Mouse (Mus musculus) liver, embryonic 14.5 days (tissue): ENCODE measurements around the gene Reln. TPM values are rescaled to one million over a fixed set of nuclear protein-coding genes. Genes with fewer than 3 reads are reported as not detected.

Experiments used
- ATAC-seq: fragments of 200-750 bp; cut with Nextera tagmentation; 2 replicates; pipeline ENCODE4 v1.8.0; 2017; ENCODE audit warnings: moderate number of reproducible peaks, mild to moderate bottlenecking, moderate library complexity; ENCODE audit not compliant: insufficient read depth
- DNase-seq, 3 experiments: peaks; one replicate each; pipeline ENCODE4 v3.0.0-alpha.2; 2012 to 2013; ENCODE audit warnings: low read depth in 3 of 3, low spot score in 3 of 3
- H3K27ac ChIP-seq: fragments of 300-500 bp; sonication (generic); 2 replicates; pipeline ENCODE4 v1.5.1; 2014; ENCODE audit warnings: moderate library complexity, mild to moderate bottlenecking, control low read depth, inconsistent platforms
- H3K27me3 ChIP-seq: fragments of 300-500 bp; sonication (generic); 2 replicates; pipeline ENCODE4 v1.6.1; 2014; ENCODE audit warnings: mild to moderate bottlenecking, low read length, moderate library complexity; ENCODE audit not compliant: control insufficient read depth, insufficient read depth
- H3K36me3 ChIP-seq: fragments of 300-500 bp; sonication (generic); replicated peaks from 2 replicates; pipeline ENCODE4 v1.6.1; 2014; ENCODE audit warnings: low read depth; ENCODE audit not compliant: control insufficient read depth, insufficient read depth
- H3K4me1 ChIP-seq, 2 experiments: fragments of 200-500 bp in 1 of 2; fragments of 300-500 bp in 1 of 2; sonication (generic) in 1 of 2; replicated peaks; 2 replicates each; pipeline ENCODE4 v1.6.1; 2012 to 2014; ENCODE audit warnings: antibody characterized with exemption in 1 of 2, inconsistent platforms in 1 of 2, low read length in 1 of 2; ENCODE audit not compliant: control insufficient read depth in 2 of 2, insufficient read depth in 2 of 2
- H3K4me2 ChIP-seq: fragments of 300-500 bp; sonication (generic); 2 replicates; pipeline ENCODE4 v1.6.1; 2014; ENCODE audit warnings: low read depth, mild to moderate bottlenecking, control low read depth, moderate library complexity
- H3K4me3 ChIP-seq, 2 experiments: fragments of 200-500 bp in 1 of 2; fragments of 300-500 bp in 1 of 2; sonication (generic) in 1 of 2; 2 replicates each; pipeline ENCODE4 v1.5.1; 2012 to 2014; ENCODE audit warnings: low read depth in 2 of 2, low read length in 2 of 2, mild to moderate bottlenecking in 2 of 2, control low read depth in 1 of 2, inconsistent platforms in 1 of 2, moderate library complexity in 1 of 2; ENCODE audit not compliant: insufficient read depth in 1 of 2
- H3K9ac ChIP-seq: fragments of 300-500 bp; sonication (generic); replicated peaks from 2 replicates; pipeline ENCODE4 v1.6.1; 2014; ENCODE audit warnings: mild to moderate bottlenecking, control low read depth, moderate library complexity
- H3K9me3 ChIP-seq: fragments of 300-500 bp; sonication (generic); 2 replicates; pipeline ENCODE4 v1.6.1; 2016; ENCODE audit warnings: low read length, mixed read lengths; ENCODE audit not compliant: control insufficient read depth
- CTCF ChIP-seq: IDR thresholded peaks from 2 replicates; pipeline ENCODE4 v1.5.1; 2016; ENCODE audit warnings: antibody characterized with exemption, low read depth, control low read depth
- EP300 ChIP-seq: IDR thresholded peaks from 2 replicates; pipeline ENCODE4 v1.6.1; 2016; ENCODE audit warnings: antibody characterized with exemption, low read depth
- WGBS: fragments of 180-500 bp; shearing (Covaris S2); extraction: QIAGEN DNeasy Blood & Tissue Kit; methylation state at CpG from one replicate; pipeline ENCODE4 v1.1.7; 2014; ENCODE audit not compliant: insufficient replicate concordance; 5-methylcytosine and 5-hydroxymethylcytosine counted together
- polyA plus RNA-seq, 2 experiments: library from polyadenylated mRNA; depleted of rRNA in 1 of 2; stranded (reverse) in 1 of 2; unstranded in 1 of 2; fragments of >200 nt; fragmentation: Nextera tagmentation in 1 of 2; extraction: Ambion mirVana in 1 of 2; gene quantifications; 2 replicates each; pipeline versions ENCODE4 v1.2.1 to v1.2.3; 2012 to 2014

Reln gene
- polyA plus RNA-seq, 2 experiments = 25.7 to 38.7 TPM

DNA sequence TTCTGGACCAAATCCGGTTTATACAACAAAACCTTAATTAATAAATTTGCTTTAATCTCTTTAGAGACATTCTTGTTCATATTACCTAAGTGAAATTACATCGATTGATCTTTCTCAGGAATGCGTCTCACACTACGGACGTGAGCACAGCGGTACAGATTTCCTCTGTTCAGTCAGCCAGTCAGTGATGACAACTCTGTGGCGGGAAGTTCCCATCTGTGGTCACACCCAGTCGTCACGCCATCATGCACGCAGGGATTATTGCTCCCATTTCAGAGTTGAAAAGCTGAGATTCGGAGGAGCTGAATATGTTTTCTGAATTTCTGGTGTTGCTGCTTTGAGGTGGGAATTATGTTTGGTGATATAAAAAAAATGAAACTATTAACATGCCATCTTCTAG is 316.1 kb downstream of the Reln start:
- TF ChIP-seq EP300 = no peak
- Histone ChIP-seq H3K4me3 (no peak overlapping the region), H3K36me3 (no peaks in the 10 kb centered on the region), H3K27ac (no peak overlapping the region), H3K9ac (no peak overlapping the region), H3K27me3 (no peaks in the 10 kb centered on the region), H3K4me1 (no peaks in the 10 kb centered on the region), H3K4me2 (no peak overlapping the region), H3K9me3 (no peaks in the 10 kb centered on the region)
- WGBS = 69% methylated on average over 11 of the region's 11 CpGs
- ATAC-seq = no peak
- no peak for DNase-seq

GRCm38 (mm10) chr5:22027240-22027875 is 317.1 kb downstream of the Reln start:
- no peak overlapping the region for H3K4me3 ChIP-seq
- no peak for DNase-seq
- 53% methylated on average over 6 of the region's 6 CpGs for WGBS

DNA sequence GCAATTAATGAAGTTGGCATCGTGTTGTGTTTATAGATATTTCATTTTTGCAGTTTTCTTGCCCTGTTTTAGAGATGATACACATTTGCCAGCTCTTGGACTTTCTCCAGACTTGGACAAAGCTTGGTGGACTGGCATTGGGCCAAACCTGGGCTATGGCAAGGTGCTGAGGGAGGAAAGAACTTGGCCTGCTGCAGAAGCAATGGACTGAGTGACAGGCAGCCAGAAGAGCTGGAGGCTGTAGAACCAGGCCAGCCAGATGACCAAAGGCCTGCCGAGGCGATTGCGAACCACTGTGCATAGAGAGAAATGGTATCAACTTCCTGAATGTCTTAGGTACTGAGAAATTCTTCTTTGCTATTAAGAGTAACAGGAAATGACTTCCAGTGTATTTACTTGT is 318.8 kb downstream of the Reln start:
- Histone ChIP-seq H3K27me3 (no peaks in the 10 kb centered on the region), H3K4me3 (no peak overlapping the region), H3K9ac (no peak overlapping the region), H3K9me3 (no peaks in the 10 kb centered on the region), H3K4me1 (no peaks in the 10 kb centered on the region), H3K4me2 (no peak overlapping the region), H3K27ac (no peak overlapping the region), H3K36me3 (no peaks in the 10 kb centered on the region)
- no peak for DNase-seq
- TF ChIP-seq CTCF (no peak), EP300 (no peak)
- no peak for ATAC-seq
- WGBS = 62% methylated on average over 4 of the region's 4 CpGs

More at GRCm38 (mm10) chr5:22027240-22027875, 317.1 kb downstream of the Reln start:
- ATAC-seq = no peak
- H3K4me2 ChIP-seq = no peak overlapping the region
- TF ChIP-seq CTCF = no peak
- no peaks in the 10 kb centered on the region for H3K36me3 ChIP-seq
- H3K9me3 ChIP-seq = no peaks in the 10 kb centered on the region
- H3K4me1 ChIP-seq = no peaks in the 10 kb centered on the region
- no peak overlapping the region for H3K9ac ChIP-seq
- H3K27me3 ChIP-seq = no peaks in the 10 kb centered on the region
- no peak overlapping the region for H3K27ac ChIP-seq

GRCm38 (mm10) chr5:22024108-22024507 is 320.4 kb downstream of the Reln start:
- Histone ChIP-seq H3K27ac (no peak overlapping the region), H3K9me3 (no peaks in the 10 kb centered on the region), H3K9ac (no peak overlapping the region), H3K4me3 (no peak overlapping the region), H3K4me1 (no peaks in the 10 kb centered on the region), H3K36me3 (no peaks in the 10 kb centered on the region), H3K27me3 (no peaks in the 10 kb centered on the region), H3K4me2 (no peak overlapping the region)
- TF ChIP-seq EP300 = no peak
- no peak for TF ChIP-seq CTCF
- ATAC-seq (no peak), DNase-seq (no peak)
- 37% methylated on average over 3 of the region's 3 CpGs for WGBS

- ATAC-seq (no peak), DNase-seq (no peak)
- Histone ChIP-seq H3K9ac (no peak overlapping the region), H3K27ac (no peak overlapping the region), H3K4me3 (no peak overlapping the region), H3K4me2 (no peak overlapping the region), H3K27me3 (no peaks in the 10 kb centered on the region), H3K4me1 (no peaks in the 10 kb centered on the region), H3K9me3 (no peaks in the 10 kb centered on the region), H3K36me3 (no peaks in the 10 kb centered on the region)
- TF ChIP-seq EP300 (no peak), CTCF (no peak)
- 71% methylated on average over 3 of the region's 3 CpGs for WGBS
Observed at GRCm38 (mm10) chr5:22017896-22018295, 326.6 kb downstream of the Reln start.
